Mouse (Mus musculus): Measurements from ENCODE around the gene Rnf224.

DNA sequence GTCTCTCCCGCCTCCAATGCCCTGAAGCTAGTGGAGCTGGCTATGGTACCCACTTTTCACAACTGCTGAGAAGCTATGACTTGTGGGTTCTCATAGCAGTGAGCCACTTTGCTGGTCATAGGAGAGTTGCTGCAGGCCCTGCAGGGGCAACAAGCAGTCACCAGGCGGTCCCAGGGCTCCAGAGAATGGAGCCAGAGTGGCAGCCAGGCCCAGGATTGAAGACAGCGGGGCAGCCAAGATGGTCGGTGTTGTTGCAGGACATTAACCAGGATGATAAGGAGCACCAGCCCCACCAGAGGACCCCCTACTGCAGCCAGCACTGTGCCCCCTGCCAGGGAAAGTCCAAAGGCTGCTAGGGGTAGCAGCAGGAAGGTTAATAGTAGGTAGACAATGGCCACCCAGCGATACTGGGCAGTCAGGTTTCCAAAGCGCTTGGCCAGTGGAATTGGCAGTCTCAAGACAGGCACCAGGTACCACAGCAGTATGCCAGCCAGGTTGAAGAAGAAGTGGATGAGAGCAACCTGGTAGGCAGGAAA lies 7.5 kb downstream of the Rnf224 start:
- TF ChIP-seq POLR2A (IDR thresholded peaks at IDR 0.05; ENCODE audit: borderline replicate concordance, extremely low read depth, insufficient read depth, insufficient read length, poor library complexity, severe bottlenecking) = no peak
- no peak for TF ChIP-seq CTCF (IDR thresholded peaks at IDR 0.05; ENCODE audit: borderline replicate concordance, extremely low read depth, insufficient read depth, insufficient read length)

All from brain, embryonic 14.5 days (tissue).